Mouse (Mus musculus) thymus, adult 2 months (tissue): ENCODE measurements around the gene Chchd1.

Experiments used
- CTCF ChIP-seq: fragments of 200-500 bp; IDR thresholded peaks from 2 replicates; pipeline ENCODE4 v1.5.1; 2012; ENCODE audit warnings: mild to moderate bottlenecking, control low read depth, low read length, moderate library complexity, borderline replicate concordance; ENCODE audit not compliant: control insufficient read depth, poor library complexity, insufficient read depth; ENCODE audit errors: extremely low read depth
- POLR2A ChIP-seq: fragments of 200-500 bp; IDR thresholded peaks from 2 replicates; pipeline ENCODE4 v1.6.1; 2012; ENCODE audit warnings: mild to moderate bottlenecking, low read length, control low read depth, moderate library complexity; ENCODE audit not compliant: control insufficient read depth, poor library complexity, insufficient read depth; ENCODE audit errors: extremely low read depth

DNA sequence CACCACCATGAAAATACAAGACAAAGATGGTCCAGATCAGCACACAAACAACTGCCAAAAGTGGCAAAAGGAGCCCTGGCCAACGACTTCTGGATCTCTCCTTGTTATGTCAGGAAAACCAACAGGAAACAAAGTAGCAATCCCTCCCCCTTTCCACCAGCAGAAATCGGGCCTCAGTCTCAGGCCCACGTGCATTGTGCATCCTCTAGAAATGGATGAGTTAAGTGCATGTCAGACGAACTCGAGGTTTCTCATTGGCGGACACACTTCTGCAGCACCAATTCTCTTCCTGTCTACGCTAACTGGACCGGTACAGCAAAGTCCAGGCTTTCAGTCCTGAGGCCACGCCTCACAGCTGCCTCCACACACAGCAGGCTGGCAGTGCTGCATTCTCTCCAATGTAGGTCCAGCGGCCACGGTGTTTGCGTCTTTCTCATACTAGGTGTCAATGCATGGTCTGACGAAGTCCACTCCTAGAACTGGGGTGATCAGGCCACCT lies 33.1 kb downstream of the Chchd1 start:
- TF ChIP-seq CTCF (no peak), POLR2A (no peak)
